Comparison of ENCODE assay signal across 24 mouse cellular contexts in genomic region chr2:94541230-94541905, GRCm38 (mm10).
DNase-seq lines count a peak whose midpoint lies in the region; ATAC-seq lines count a peak whose summit lies in the region.
"Had no signal": no experiment of that assay in that cellular context is flagged by ENCODE, and none has a peak within 500 bp of the region (broad histone marks: within the 10 kb centered on the region; RNA-seq: fewer than 3 reads in every experiment).

No protein-coding gene starts in this region.

- H3K4me1 ChIP-seq in forebrain, embryonic 15.5 days, result no peaks in the 10 kb centered on the region
- no peaks in the 10 kb centered on the region for H3K4me1 ChIP-seq in forebrain, embryonic 10.5 days
- H3K4me1 ChIP-seq: embryonic facial prominence, embryonic 15.5 days; heart, embryonic 10.5 days; hindbrain, embryonic 12.5 days had no signal

- no peaks in the 10 kb centered on the region for H3K9me3 ChIP-seq in forebrain, embryonic 15.5 days
- no peaks in the 10 kb centered on the region for H3K9me3 ChIP-seq in forebrain, embryonic 10.5 days
- H3K9me3 ChIP-seq: embryonic facial prominence, embryonic 15.5 days; heart, embryonic 10.5 days; hindbrain, embryonic 12.5 days had no signal

- no peaks in the 10 kb centered on the region for H3K27me3 ChIP-seq in forebrain, embryonic 15.5 days
- H3K27me3 ChIP-seq in forebrain, embryonic 10.5 days (ENCODE audit: poor library complexity, severe bottlenecking), result no peaks in the 10 kb centered on the region
- H3K27me3 ChIP-seq: CH12.LX; embryonic facial prominence, embryonic 15.5 days; hindbrain, embryonic 12.5 days; Patski had no signal

- no peak overlapping the region for H3K9ac ChIP-seq in forebrain, embryonic 15.5 days (replicated peaks)
- H3K9ac ChIP-seq: embryonic facial prominence, embryonic 15.5 days; hindbrain, embryonic 12.5 days had no signal

- no peak overlapping the region for H3K4me3 ChIP-seq in forebrain, embryonic 15.5 days
- no peak overlapping the region for H3K4me3 ChIP-seq in forebrain, embryonic 10.5 days
- H3K4me3 ChIP-seq: embryonic facial prominence, embryonic 15.5 days; erythroblast, embryonic 14.5 days; heart, embryonic 10.5 days; hindbrain, embryonic 12.5 days had no signal

- 69% methylated on average over 3 of the region's 3 CpGs for WGBS in forebrain, embryonic 15.5 days
- WGBS in forebrain, embryonic 10.5 days, result 85% methylated on average over 3 of the region's 3 CpGs

- ATAC-seq in forebrain, embryonic 15.5 days (replicated peaks), result peak; percentile 85
- ATAC-seq: activated CD4-positive, CD25-positive, alpha-beta regulatory T cell, adult 4 months; hindbrain, embryonic 16.5 days; inflammation-experienced regulatory T-cells, adult 6 months; Patski had no signal

- peak overlapping the region; percentile 14; the same call in 1 of the 2 replicates for H3K27ac ChIP-seq in forebrain, embryonic 15.5 days (replicated peaks)
- no peak overlapping the region for H3K27ac ChIP-seq in forebrain, embryonic 10.5 days
- H3K27ac ChIP-seq: embryonic facial prominence, embryonic 15.5 days; heart, embryonic 10.5 days; hindbrain, embryonic 12.5 days had no signal

- no peaks in the 10 kb centered on the region for H3K36me3 ChIP-seq in forebrain, embryonic 15.5 days
- no peaks in the 10 kb centered on the region for H3K36me3 ChIP-seq in forebrain, embryonic 10.5 days (replicated peaks)
- H3K36me3 ChIP-seq: embryonic facial prominence, embryonic 15.5 days; heart, embryonic 10.5 days; hindbrain, embryonic 12.5 days had no signal

- DNase-seq in forebrain, embryonic 10.5 days (ENCODE audit: extremely low spot score, low spot score), result no peak
- peak; percentile 9 to 24 for DNase-seq in layer of hippocampus, adult 8-10 months (ENCODE audit: low spot score in 2 of 2)
- DNase-seq in layer of hippocampus, postnatal 36 days, result no peak
- DNase-seq in brain, embryonic 18.5 days (ENCODE audit: low read depth, low spot score), result peak; percentile 58
- no peak for DNase-seq in thymus, postnatal 4 days
- DNase-seq: adrenal gland, postnatal 14 days; cerebellum, adult 11 months; cerebellum, adult 8-10 months; cerebellum, postnatal 14 days; embryo, embryonic 11 days; gastrocnemius, postnatal 10 days; heart, adult 18-20 months; heart, postnatal 10 days; heart, postnatal 4 days had no signal

- H3K4me2 ChIP-seq in forebrain, embryonic 15.5 days (replicated peaks), result no peak overlapping the region
- H3K4me2 ChIP-seq: embryonic facial prominence, embryonic 15.5 days; hindbrain, embryonic 12.5 days had no signal

Comparison
In these comparisons a context has a peak if more than half of its experiments do, and no peak if none do; other contexts are left out.
1. DNase-seq: peak in layer of hippocampus, adult 8-10 months (2 of 2) and brain, embryonic 18.5 days (single experiment); none in forebrain, embryonic 10.5 days (single experiment), layer of hippocampus, postnatal 36 days (0 of 2) and thymus, postnatal 4 days (single experiment).